Mouse (Mus musculus) neural tube, embryonic 14.5 days (tissue): ENCODE results near the gene Pcolce. TPM values are rescaled to one million over a fixed set of nuclear protein-coding genes. Genes with fewer than 3 reads are reported as not detected.

ENCODE experiments used
- ATAC-seq: fragments of 200-750 bp; cut with Nextera tagmentation; 2 replicates; pipeline ENCODE4 v1.8.0; 2017; ENCODE audit warnings: low read depth, mild to moderate bottlenecking, moderate TSS enrichment, moderate library complexity
- H3K27ac ChIP-seq: fragments of 300-500 bp; sonication (generic); 2 replicates; pipeline ENCODE4 v1.5.1; 2014; ENCODE audit warnings: low read depth, mild to moderate bottlenecking, control low read depth, low read length, moderate library complexity, mixed read lengths
- H3K27me3 ChIP-seq: fragments of 300-500 bp; sonication (generic); 2 replicates; pipeline ENCODE4 v1.6.1; 2014; ENCODE audit warnings: low read length; ENCODE audit not compliant: control insufficient read depth, insufficient read depth
- H3K36me3 ChIP-seq: fragments of 300-500 bp; sonication (generic); 2 replicates; pipeline ENCODE4 v1.6.1; 2014; ENCODE audit warnings: low read length, mixed read lengths; ENCODE audit not compliant: control insufficient read depth, insufficient read depth
- H3K4me1 ChIP-seq: fragments of 300-500 bp; sonication (generic); 2 replicates; pipeline ENCODE4 v1.6.1; 2014; ENCODE audit warnings: low read length; ENCODE audit not compliant: control insufficient read depth, insufficient read depth
- H3K4me2 ChIP-seq: fragments of 300-500 bp; sonication (generic); 2 replicates; pipeline ENCODE4 v1.6.1; 2014; ENCODE audit warnings: mild to moderate bottlenecking, low read depth, low read length, control low read depth
- H3K4me3 ChIP-seq: fragments of 300-500 bp; sonication (generic); 2 replicates; pipeline ENCODE4 v1.5.1; 2014; ENCODE audit warnings: low read depth, low read length, control low read depth, mixed read lengths
- H3K9ac ChIP-seq: fragments of 300-500 bp; sonication (generic); replicated peaks from 2 replicates; pipeline ENCODE4 v1.6.1; 2014; ENCODE audit warnings: low read depth, mild to moderate bottlenecking, control low read depth, low read length, mixed read lengths
- H3K9me3 ChIP-seq: fragments of 300-500 bp; sonication (generic); 2 replicates; pipeline ENCODE4 v1.6.1; 2016; ENCODE audit warnings: low read length; ENCODE audit not compliant: control insufficient read depth
- WGBS: fragments of 180-500 bp; shearing (Covaris S2); extraction: QIAGEN DNeasy Blood & Tissue Kit; methylation state at CpG from one replicate; pipeline ENCODE4 v1.1.7; 2014; 5-methylcytosine and 5-hydroxymethylcytosine counted together
- polyA plus RNA-seq: library from polyadenylated mRNA; unstranded; fragments of >200 nt; fragmentation: Nextera tagmentation; extraction: Ambion mirVana; gene quantifications from 2 replicates; pipeline ENCODE4 v1.2.1, GENCODE M21; 2014

Gene Pcolce
- polyA plus RNA-seq, 1 experiment from 2014 or later = 2.4 TPM

GRCm38 (mm10) chr5:137633397-137634084 lies 20.0 kb upstream of the Pcolce start:
- no peaks in the 10 kb centered on the region for H3K27me3 ChIP-seq
- ATAC-seq = no peak
- WGBS = 83% methylated on average over 12 of the region's 12 CpGs
- no peak overlapping the region for H3K27ac ChIP-seq
- H3K4me1 ChIP-seq = peaks cover 20% of the 10 kb centered on the region
- H3K4me2 ChIP-seq = no peak overlapping the region
- no peaks in the 10 kb centered on the region for H3K9me3 ChIP-seq
- H3K4me3 ChIP-seq = no peak overlapping the region
- H3K36me3 ChIP-seq = peaks cover 24% of the 10 kb centered on the region
- H3K9ac ChIP-seq = no peak overlapping the region

- WGBS = 66% methylated on average over 4 of the region's 4 CpGs
These were observed 18.0 kb upstream of the Pcolce start for GRCm38 (mm10) chr5:137631591-137631990.

DNA sequence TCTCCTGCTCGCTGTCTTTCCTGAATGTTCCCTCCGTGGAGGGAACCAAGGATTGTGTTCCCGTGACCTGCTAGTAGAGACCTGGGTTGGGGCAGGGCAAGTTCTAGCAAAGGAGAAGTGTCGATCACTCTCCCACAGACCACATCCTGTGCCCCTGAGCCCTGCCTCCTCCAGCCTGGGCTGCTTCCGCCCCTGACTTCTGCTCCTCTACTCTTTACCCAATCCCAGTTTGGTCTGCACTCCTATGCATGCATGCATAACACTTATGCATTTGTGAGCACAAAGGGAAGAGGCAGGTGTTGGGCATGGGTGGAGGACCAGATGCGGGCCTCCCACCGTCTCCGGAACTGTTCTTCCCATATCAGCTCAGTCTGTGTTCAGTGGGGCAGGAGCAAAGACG lies 17.6 kb upstream of the Pcolce start:
- H3K4me2 ChIP-seq = peak overlapping the region; percentile 91
- peak overlapping the region; percentile 52; the same call in 1 of the 2 replicates for H3K27ac ChIP-seq
- 0 out of 2 replicates have a peak overlapping the region, but pooled peaks have one; percentile 37 for H3K9ac ChIP-seq
- WGBS = 59% methylated on average over 9 of the region's 9 CpGs
- no peaks in the 10 kb centered on the region for H3K27me3 ChIP-seq
- H3K4me3 ChIP-seq = no peak overlapping the region; the same call in 1 of the 2 replicates
- peaks cover 12% of the 10 kb centered on the region; the same call in 1 of the 2 replicates for H3K36me3 ChIP-seq
- ATAC-seq = no peak
- H3K4me1 ChIP-seq = peaks cover 26% of the 10 kb centered on the region
- H3K9me3 ChIP-seq = no peaks in the 10 kb centered on the region

More at GRCm38 (mm10) chr5:137631591-137631990, 18.0 kb upstream of the Pcolce start:
- no peak for ATAC-seq
- Histone ChIP-seq H3K27me3 (no peaks in the 10 kb centered on the region), H3K27ac (no peak overlapping the region), H3K9ac (no peak overlapping the region), H3K4me2 (peak overlapping the region; percentile 91; the same call in 1 of the 2 replicates), H3K36me3 (peaks cover 12% of the 10 kb centered on the region; the same call in 1 of the 2 replicates), H3K4me3 (no peak overlapping the region; the same call in 1 of the 2 replicates), H3K4me1 (peaks cover 26% of the 10 kb centered on the region), H3K9me3 (no peaks in the 10 kb centered on the region)

DNA sequence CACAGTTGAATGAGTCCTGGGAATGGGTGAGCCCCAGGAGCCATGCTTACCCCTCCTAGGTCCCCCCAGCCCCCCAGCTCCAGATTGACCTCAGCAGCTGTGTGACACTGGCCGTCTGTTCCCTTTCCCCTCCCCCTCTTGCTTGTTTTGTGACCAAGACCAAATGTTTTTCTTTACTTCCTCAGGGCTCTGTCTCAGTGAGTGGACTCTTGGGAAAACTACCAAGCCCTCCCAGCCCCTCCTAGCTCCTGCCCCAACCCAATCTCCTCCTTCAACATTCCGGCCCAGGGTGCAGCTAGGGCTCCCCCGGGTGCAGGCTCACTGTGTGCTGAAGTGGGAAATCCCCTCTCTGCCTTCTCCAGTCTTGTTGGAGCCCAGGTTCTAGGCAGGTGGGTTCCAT lies 17.0 kb upstream of the Pcolce start:
- Histone ChIP-seq H3K4me1 (peaks cover 26% of the 10 kb centered on the region), H3K36me3 (peaks cover 11% of the 10 kb centered on the region; the same call in 1 of the 2 replicates), H3K4me3 (peak overlapping the region; percentile 82; the same call in 1 of the 2 replicates), H3K9ac (0 out of 2 replicates have a peak overlapping the region, but pooled peaks have one; percentile 37), H3K27ac (no peak overlapping the region), H3K4me2 (peak overlapping the region; percentile 91), H3K27me3 (no peaks in the 10 kb centered on the region), H3K9me3 (no peaks in the 10 kb centered on the region)
- 34% methylated on average over 3 of the region's 3 CpGs for WGBS
- no peak for ATAC-seq

DNA sequence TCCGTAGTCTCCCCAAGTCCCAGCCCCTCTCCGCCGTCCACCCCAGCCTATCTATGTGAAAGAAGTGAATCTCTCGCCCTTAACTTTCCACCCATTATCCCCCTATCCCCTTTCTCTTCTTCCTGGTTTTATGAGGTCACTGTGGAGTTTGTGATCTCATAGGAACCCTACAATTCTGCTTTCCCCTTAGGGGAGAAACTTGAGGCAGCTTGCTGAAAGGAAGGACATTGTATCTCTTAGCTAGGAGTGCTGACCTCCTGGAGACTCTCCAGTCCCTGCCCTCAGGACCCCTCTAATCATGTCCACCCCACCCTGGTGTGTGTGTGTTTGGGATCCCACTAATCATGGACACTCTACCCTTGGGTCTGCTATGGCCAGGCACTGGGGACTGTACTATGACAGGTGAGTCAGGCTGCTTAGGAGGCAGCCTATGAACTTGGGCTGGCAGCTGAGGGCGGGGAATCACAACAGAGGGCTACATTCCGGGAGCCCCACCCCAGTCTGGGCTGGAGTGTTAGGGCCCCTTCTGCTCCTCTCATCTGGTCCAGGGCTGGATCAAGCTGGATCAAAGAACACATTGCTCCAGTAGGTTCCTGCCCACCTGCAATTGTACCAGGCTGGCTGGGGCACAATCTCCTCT lies 16.4 kb upstream of the Pcolce start:
- Histone ChIP-seq H3K36me3 (0 out of 2 replicates have a peak, but pooled peaks cover 6% of the 10 kb centered on the region), H3K4me2 (peak overlapping the region; percentile 91), H3K4me1 (peaks cover 26% of the 10 kb centered on the region), H3K27ac (no peak overlapping the region), H3K9ac (no peak overlapping the region; the same call in 1 of the 2 replicates), H3K9me3 (no peaks in the 10 kb centered on the region), H3K27me3 (no peaks in the 10 kb centered on the region), H3K4me3 (peak overlapping the region; percentile 82)
- ATAC-seq = no peak
- WGBS = 28% methylated on average over 6 of the region's 6 CpGs

DNA sequence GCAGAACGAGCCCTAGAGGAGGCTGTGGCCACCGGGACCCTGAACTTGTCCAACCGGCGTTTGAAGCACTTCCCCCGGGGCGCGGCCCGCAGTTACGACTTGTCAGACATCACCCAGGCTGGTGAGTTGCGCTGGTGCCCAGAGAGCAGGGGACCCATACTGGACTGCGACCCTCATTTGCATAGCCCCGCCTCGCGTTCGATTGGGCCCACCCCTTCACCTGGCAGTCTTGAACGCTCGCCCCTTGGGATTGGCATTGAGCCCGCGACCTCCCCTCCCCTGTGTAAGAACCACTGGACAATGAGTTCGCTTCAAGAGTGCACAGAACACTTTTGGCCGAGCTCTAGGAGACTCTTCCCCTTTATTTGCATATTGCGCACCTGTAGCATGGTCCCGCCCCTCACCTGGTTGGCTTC lies 15.7 kb upstream of the Pcolce start:
- peaks cover 26% of the 10 kb centered on the region for H3K4me1 ChIP-seq
- no peaks in the 10 kb centered on the region for H3K27me3 ChIP-seq
- H3K9me3 ChIP-seq = no peaks in the 10 kb centered on the region
- H3K4me2 ChIP-seq = peak overlapping the region; percentile 91
- ATAC-seq = peak; percentile 13
- WGBS = under 1% methylated on average over 23 of the region's 23 CpGs
- peak overlapping the region; percentile 82 for H3K4me3 ChIP-seq
- 0 out of 2 replicates have a peak, but pooled peaks cover 6% of the 10 kb centered on the region for H3K36me3 ChIP-seq
- peak overlapping the region; percentile 82 for H3K9ac ChIP-seq
- H3K27ac ChIP-seq = peak overlapping the region; percentile 91

DNA sequence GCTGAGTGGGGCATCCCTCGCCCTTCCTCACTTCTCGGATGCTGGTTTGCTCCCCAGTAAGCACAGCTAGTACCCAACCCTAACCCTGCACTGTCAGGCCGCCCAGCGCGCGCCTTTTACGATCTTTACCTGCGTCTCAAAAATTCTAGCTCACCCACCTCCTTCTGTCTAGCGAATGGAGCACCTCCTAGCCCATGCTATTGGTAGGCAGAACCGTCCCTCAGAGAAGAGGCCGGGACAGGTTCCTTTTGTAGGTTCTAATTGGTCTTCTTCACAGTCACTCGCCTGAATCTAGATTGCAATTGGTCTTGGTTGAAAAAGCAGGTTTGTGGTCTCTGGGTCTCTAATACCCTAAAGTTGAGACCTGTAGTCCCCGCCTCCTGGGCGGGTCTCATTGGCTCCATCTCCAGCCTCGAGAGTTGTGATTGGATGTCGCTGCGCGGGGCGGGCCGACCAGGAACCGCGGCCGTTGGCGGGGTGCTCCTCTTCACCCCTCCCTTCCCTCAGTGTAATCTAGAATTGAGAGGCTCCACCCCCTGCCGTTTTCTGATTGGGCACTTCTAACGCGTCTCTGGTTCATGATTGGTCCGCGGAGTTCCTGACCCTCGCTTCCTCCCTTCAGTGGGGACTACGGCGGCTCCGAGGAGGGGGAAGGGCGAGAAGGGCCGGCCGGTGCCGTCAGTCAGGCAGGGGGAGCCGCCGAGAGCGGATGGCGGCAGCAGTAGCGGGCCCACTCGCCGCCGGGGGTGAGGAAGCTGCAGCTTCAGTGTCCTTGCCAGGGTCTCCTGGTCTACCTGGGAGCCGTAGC lies 15.1 kb upstream of the Pcolce start, which contains the start of the genes Fbxo24, Lrch4 and Gm20605:
TSS of gene Fbxo24 (minus strand) at position 505 of the 808 bp plus-strand sequence.
TSS of gene Lrch4 (plus strand) at position 624 of the 808 bp plus-strand sequence.
TSS of gene Gm20605 (plus strand) at position 678 of the 808 bp plus-strand sequence.
- peak within 1 kb of the TSS; percentile 82 for H3K9ac ChIP-seq
- H3K27ac ChIP-seq = peak within 1 kb of the TSS; percentile 91
- no peaks in the 10 kb centered on the region for H3K27me3 ChIP-seq
- H3K36me3 ChIP-seq = 0 out of 2 replicates have a peak, but pooled peaks cover under 1% of the 10 kb centered on the region
- WGBS = under 1% methylated on average over 46 of the region's 46 CpGs
- H3K4me1 ChIP-seq = peaks cover 26% of the 10 kb centered on the region
- H3K4me3 ChIP-seq = peak within 1 kb of the TSS; percentile 82
- no peaks in the 10 kb centered on the region for H3K9me3 ChIP-seq
- H3K4me2 ChIP-seq = peak within 1 kb of the TSS; percentile 91
- ATAC-seq = peak; percentile 99

- Histone ChIP-seq H3K36me3 (no peaks in the 10 kb centered on the region), H3K9me3 (no peaks in the 10 kb centered on the region), H3K9ac (peak overlapping the region; percentile 54), H3K27me3 (no peaks in the 10 kb centered on the region), H3K4me1 (peaks cover 26% of the 10 kb centered on the region), H3K27ac (peak overlapping the region; percentile 88), H3K4me3 (peak overlapping the region; percentile 47), H3K4me2 (peak overlapping the region; percentile 68)
- ATAC-seq = no peak
- WGBS = 2% methylated on average over 9 of the region's 9 CpGs
These were observed 14.4 kb upstream of the Pcolce start for GRCm38 (mm10) chr5:137627991-137628390.
